ENCODE assay signal across 9 mouse cellular contexts in the genomic region with DNA sequence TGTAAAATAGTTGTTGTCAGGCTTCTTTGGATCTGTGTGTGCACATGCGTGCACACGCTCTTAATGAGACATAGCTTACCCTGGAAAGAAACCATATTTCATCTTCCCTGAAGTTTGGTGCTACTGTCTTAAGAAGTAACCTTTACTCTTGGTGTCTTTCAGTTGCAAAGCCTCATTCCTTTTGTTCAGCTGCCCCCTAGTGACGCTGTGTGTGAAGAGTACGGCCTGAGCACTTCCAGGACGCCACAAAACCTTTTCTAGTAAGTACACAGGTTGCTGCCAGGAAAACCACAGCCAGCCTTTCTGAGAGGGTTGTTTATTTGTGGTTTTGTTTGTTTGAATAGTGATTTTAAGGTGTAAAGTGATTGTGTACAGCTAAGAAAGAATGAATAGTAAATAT. TPM values are rescaled to one million over a fixed set of nuclear protein-coding genes. Genes with fewer than 3 reads are reported as not detected.
DNase-seq lines count a peak whose midpoint lies in the region; ATAC-seq and TF ChIP-seq lines count a peak whose summit lies in the region.
"Had no signal": no experiment of that assay in that cellular context is flagged by ENCODE, and none has a peak within 500 bp of the region (broad histone marks: within the 10 kb centered on the region; RNA-seq: fewer than 3 reads in every experiment).

No protein-coding gene starts in this region.

- no peaks in the 10 kb centered on the region for H3K9me3 ChIP-seq in G1E (replicated peaks)

- peaks cover 83% of the 10 kb centered on the region for H3K36me3 ChIP-seq in G1E (replicated peaks)

- peaks cover under 1% of the 10 kb centered on the region; the same call in 1 of the 2 replicates for H3K4me1 ChIP-seq in G1E (ENCODE audit: insufficient read depth, low read depth, low read length)

- ATAC-seq in G1E (ENCODE audit: extremely low read depth, insufficient number of reproducible peaks, low FRiP score, poor library complexity, severe bottlenecking) = peak; percentile 49

- intact Hi-C loops in left cerebral cortex, adult 2 months (cut with DNase I) = no loop called here
- intact Hi-C loops in heart, postnatal 14 days (cut with DNase I) = loop anchor here (5.0 kb wide), 1 partner anchor 350 kb away; no protein-coding TSS in a partner anchor

- DNase-seq in left cerebral cortex, adult 2 months (ENCODE audit: extremely low spot score in 1 of 2, low spot score in 2 of 2) = no peak
- no peak for DNase-seq in left cerebral cortex, adult 18-20 months (ENCODE audit: low spot score in 2 of 2)
- peak; percentile 15 for DNase-seq in G1E (ENCODE audit: low spot score)
- peak; percentile 43 for DNase-seq in c-Kit-negative CD71-positive TER-119-positive erythroid progenitor cells, embryonic 14.5 days (ENCODE audit: low read depth, low spot score)
- peak; percentile 65 to 74 for DNase-seq in heart, postnatal 14 days
- peak; percentile 81 for DNase-seq in lung, postnatal 10 days
- peak; percentile 70 for DNase-seq in thymus, postnatal 0 days (ENCODE audit: low spot score)
- DNase-seq in right cerebral cortex, postnatal 4 days = no peak

- peak; percentile 52 for TF ChIP-seq CTCF in left cerebral cortex, adult 2 months (IDR thresholded peaks at IDR 0.05)
- no peak for TF ChIP-seq CTCF in G1E (IDR thresholded peaks at IDR 0.05; ENCODE audit: low read depth, low read length)

- H3K27ac ChIP-seq in left cerebral cortex, adult 2 months = no peak overlapping the region

- no peak overlapping the region for H3K4me3 ChIP-seq in left cerebral cortex, adult 2 months
- no peak overlapping the region for H3K4me3 ChIP-seq in G1E (ENCODE audit: low read depth, low read length)
- H3K4me3 ChIP-seq: myocyte had no signal

- H3K27me3 ChIP-seq in G1E (ENCODE audit: insufficient read depth, low read length) = no peaks in the 10 kb centered on the region

RNA-seq across cellular contexts. Expression of gene Pms2, which starts 7.7 kb away (rescaled TPM):
- 10 to 100 TPM; 17.0 to 19.2 TPM for total RNA-seq in left cerebral cortex, adult 2 months (2021)
- total RNA-seq in left cerebral cortex, adult 18-20 months (2021) = 10 to 100 TPM; 16.6 to 19.0 TPM
- total RNA-seq in G1E (2014; fragmentation: Nextera tagmentation) (42.8 and 46.9 TPM in 2 replicates), G1E (2017) (33.3 and 36.4 TPM in 2 replicates)
- 0.85 and 2.3 TPM in 2 replicates for polyA plus RNA-seq in G1E (2012)
- total RNA-seq in heart, postnatal 14 days (2021) = 1 to 10 TPM; 5.6 to 7.6 TPM
- polyA plus RNA-seq in thymus, postnatal 0 days (2015; fragmentation: Nextera tagmentation; extraction: Ambion mirVana) = 25.7 and 28.6 TPM in 2 replicates

RNA-seq across cellular contexts. Expression of gene Aimp2, which starts 7.8 kb away (rescaled TPM):
- 10 to 100 TPM; 30.0 to 32.6 TPM for total RNA-seq in left cerebral cortex, adult 2 months (2021)
- total RNA-seq in left cerebral cortex, adult 18-20 months (2021) = 10 to 100 TPM; 33.9 to 37.8 TPM
- total RNA-seq in G1E (2014; fragmentation: Nextera tagmentation) = 48.3 and 61.2 TPM in 2 replicates
- total RNA-seq in G1E (2017) = 75.9 and 82.8 TPM in 2 replicates
- polyA plus RNA-seq in G1E (2012) = 69.6 and 91.3 TPM in 2 replicates
- total RNA-seq in heart, postnatal 14 days (2021) = 10 to 100 TPM; 31.5 to 35.7 TPM
- 83.7 and 88.0 TPM in 2 replicates for polyA plus RNA-seq in thymus, postnatal 0 days (2015; fragmentation: Nextera tagmentation; extraction: Ambion mirVana)

RNA-seq across cellular contexts. Expression of gene Gm42421, which starts 10.6 kb away (rescaled TPM):
- total RNA-seq in left cerebral cortex, adult 2 months (2021) = 1 to 10 TPM in 1 of 2 experiments, not detected in 1; 2.9 TPM
- 1 to 10 TPM; 1.5 to 2.0 TPM for total RNA-seq in left cerebral cortex, adult 18-20 months (2021)
- total RNA-seq in G1E (2014; fragmentation: Nextera tagmentation) (not detected in 2 replicates), G1E (2017) (0.70 and 1.3 TPM in 2 replicates)
- not detected in 2 replicates for polyA plus RNA-seq in G1E (2012)
- under 1 TPM in 1 of 2 experiments, not detected in 1; 0.50 TPM for total RNA-seq in heart, postnatal 14 days (2021)
- polyA plus RNA-seq in thymus, postnatal 0 days (2015; fragmentation: Nextera tagmentation; extraction: Ambion mirVana) = 0.79 and 1.1 TPM in 2 replicates

RNA-seq across cellular contexts. Expression of gene Rsph10b, which starts 15.4 kb away (rescaled TPM):
- 1 to 10 TPM; 4.0 to 6.0 TPM for total RNA-seq in left cerebral cortex, adult 2 months (2021)
- total RNA-seq in left cerebral cortex, adult 18-20 months (2021) = 1 to 10 TPM; 3.7 to 3.9 TPM
- total RNA-seq in G1E (2014; fragmentation: Nextera tagmentation) = 1.6 and 1.7 TPM in 2 replicates
- total RNA-seq in G1E (2017) = not detected in 2 replicates
- not detected in 2 replicates for polyA plus RNA-seq in G1E (2012)
- total RNA-seq in heart, postnatal 14 days (2021) = under 1 TPM; 0.34 to 0.53 TPM
- 0.49 and 0.71 TPM in 2 replicates for polyA plus RNA-seq in thymus, postnatal 0 days (2015; fragmentation: Nextera tagmentation; extraction: Ambion mirVana)
- polyA plus RNA-seq: myocyte had no signal

RNA-seq across cellular contexts. Expression of gene Ankrd61, which starts 19.9 kb away (rescaled TPM):
- not detected for total RNA-seq in left cerebral cortex, adult 2 months (2021)
- not detected for total RNA-seq in left cerebral cortex, adult 18-20 months (2021)
- total RNA-seq in G1E (2014; fragmentation: Nextera tagmentation) (not detected in 2 replicates), G1E (2017) (0.06 and 0.22 TPM in 2 replicates)
- not detected in 2 replicates for polyA plus RNA-seq in G1E (2012)
- total RNA-seq in heart, postnatal 14 days (2021) = not detected
- polyA plus RNA-seq in thymus, postnatal 0 days (2015; fragmentation: Nextera tagmentation; extraction: Ambion mirVana) = 0.13 and 0.20 TPM in 2 replicates

Comparison
In these comparisons a context has a peak if more than half of its experiments do, and no peak if none do; other contexts are left out.
1. DNase-seq: peak in G1E (single experiment), c-Kit-negative CD71-positive TER-119-positive erythroid progenitor cells, embryonic 14.5 days (single experiment), heart, postnatal 14 days (2 of 2), lung, postnatal 10 days (single experiment) and thymus, postnatal 0 days (single experiment); none in left cerebral cortex, adult 2 months (0 of 2), left cerebral cortex, adult 18-20 months (0 of 2) and right cerebral cortex, postnatal 4 days (single experiment).